Mouse (Mus musculus): ENCODE data around the gene Fgfr4.

- no peak; the same call in 1 of the 2 replicates for TF ChIP-seq CTCF (IDR thresholded peaks at IDR 0.05; ENCODE audit: low read depth)
- TF ChIP-seq EP300 (IDR thresholded peaks at IDR 0.05; ENCODE audit: low read depth): 0 out of 2 replicates have a peak, but pooled peaks have one; percentile 51
Measured at GRCm38 (mm10) chr13:55105045-55105952, 47.1 kb upstream of the Fgfr4 start, which contains the start of gene Zfp346.

Data from heart, postnatal 0 days (tissue).